Mouse (Mus musculus) heart, adult 18-20 months (tissue): ENCODE measurements at regions not wholly inside any gene's neighbourhood (a gene's known extent, or its start where the extent isn't known, plus 50 kb on each side); places are given as distances from the start of the nearest gene placed in this dataset.
"Not testable (repeated sequence)": the region's sequence is repeated elsewhere in the genome, so short reads cannot be mapped to it uniquely, and the experiment has no call there.

ENCODE experiments used
- DNase-seq, 2 experiments: peaks; one replicate each; pipeline ENCODE4 v3.0.0; 2021 to 2022; ENCODE audit warnings: mixed read lengths in 1 of 2

- no peak for DNase-seq
Observed at GRCm38 (mm10) chr17:59179018-59179417, 165.8 kb upstream of the Nudt12 start.

- no peak for DNase-seq
Observed at GRCm38 (mm10) chr17:59156345-59156744, 143.2 kb upstream of the Nudt12 start.

- no peak for DNase-seq
Observed at GRCm38 (mm10) chr17:59143760-59144157, 130.6 kb upstream of the Nudt12 start.

GRCm38 (mm10) chr17:59142995-59143759 is 130.0 kb upstream of the Nudt12 start:
- DNase-seq, result no peak

- DNase-seq, result no peak
Observed at GRCm38 (mm10) chr17:59138791-59139190, 125.6 kb upstream of the Nudt12 start.

- DNase-seq, result peak in 1 of 2 experiments; percentile 29
Observed at GRCm38 (mm10) chr17:59099376-59099775, 86.2 kb upstream of the Nudt12 start.

GRCm38 (mm10) chr17:59076846-59077245 is 63.7 kb upstream of the Nudt12 start:
- DNase-seq, result not testable (repeated sequence)

GRCm38 (mm10) chr17:59076361-59076760 is 63.2 kb upstream of the Nudt12 start:
- not testable (repeated sequence) for DNase-seq
